ENCODE assay signal across 14 mouse cellular contexts in the genomic region with DNA sequence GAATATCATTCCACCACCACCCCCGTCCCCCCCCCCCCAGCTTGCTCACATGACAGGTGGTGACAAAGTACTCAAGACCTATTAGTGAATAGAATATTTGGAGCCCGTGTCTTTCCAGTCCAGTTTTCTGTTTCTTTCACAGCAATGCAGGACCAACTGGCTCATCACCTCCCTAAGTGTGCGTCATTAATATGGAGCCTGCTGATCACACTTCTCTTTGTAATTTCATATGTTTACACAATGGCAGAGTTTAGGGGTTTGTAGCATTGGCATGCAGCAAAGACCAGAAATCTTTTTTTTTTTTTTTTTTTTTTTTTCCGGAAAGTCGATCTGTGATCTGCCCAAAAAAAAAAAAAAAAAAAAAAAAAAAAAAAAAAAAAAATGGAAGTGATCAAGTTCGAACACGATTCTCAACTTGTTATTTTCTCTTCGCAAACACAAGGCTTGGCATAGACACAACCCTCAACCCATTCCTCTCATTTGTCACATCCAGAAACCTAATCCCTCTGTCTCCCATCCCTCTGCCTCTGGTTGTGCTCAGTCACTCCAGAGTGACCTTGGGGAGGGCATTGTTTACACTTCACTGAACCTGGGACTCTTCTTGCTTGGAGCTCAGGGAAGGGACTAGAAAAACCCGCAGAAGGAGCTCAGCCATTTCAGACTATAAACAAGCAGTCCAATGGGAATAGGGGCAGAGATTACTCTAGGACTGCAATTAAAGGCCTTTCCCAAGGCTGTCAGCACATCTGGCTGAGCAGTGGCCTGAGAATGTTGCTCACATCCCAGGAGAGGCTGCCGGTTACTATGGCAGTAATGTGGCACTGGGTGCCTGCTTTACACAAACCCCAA.
DNase-seq lines count a peak whose midpoint lies in the region; ATAC-seq lines count a peak whose summit lies in the region.
"Had no signal": no experiment of that assay in that cellular context is flagged by ENCODE, and none has a peak within 500 bp of the region (broad histone marks: within the 10 kb centered on the region; RNA-seq: fewer than 3 reads in every experiment).

No protein-coding gene starts in this region.

- H3K9me3 ChIP-seq in intestine, embryonic 15.5 days = no peaks in the 10 kb centered on the region
- H3K9me3 ChIP-seq in intestine, embryonic 16.5 days (ENCODE audit: control insufficient read depth, low read length) = no peaks in the 10 kb centered on the region
- no peaks in the 10 kb centered on the region for H3K9me3 ChIP-seq in kidney, embryonic 14.5 days (ENCODE audit: control insufficient read depth, low read length)
- H3K9me3 ChIP-seq: forebrain, embryonic 15.5 days had no signal

- no peaks in the 10 kb centered on the region for H3K27me3 ChIP-seq in intestine, embryonic 15.5 days (replicated peaks)
- H3K27me3 ChIP-seq in intestine, embryonic 16.5 days (replicated peaks; ENCODE audit: control insufficient read depth, insufficient read depth, low read length) = no peaks in the 10 kb centered on the region
- H3K27me3 ChIP-seq in kidney, embryonic 14.5 days (ENCODE audit: control insufficient read depth, insufficient read depth, low read length) = no peaks in the 10 kb centered on the region
- H3K27me3 ChIP-seq: forebrain, embryonic 15.5 days had no signal

- no peak overlapping the region for H3K4me3 ChIP-seq in intestine, embryonic 15.5 days (replicated peaks)
- H3K4me3 ChIP-seq in intestine, embryonic 16.5 days (ENCODE audit: low read length) = no peak overlapping the region
- H3K4me3 ChIP-seq in kidney, embryonic 14.5 days (ENCODE audit: low read length) = no peak overlapping the region
- H3K4me3 ChIP-seq: forebrain, embryonic 15.5 days; layer of hippocampus, adult 2 months had no signal

- intact Hi-C loops in left cerebral cortex, postnatal 14 days (cut with DNase I) = no loop called here

- 45% methylated on average over 9 of the region's 10 CpGs for WGBS in intestine, embryonic 15.5 days
- WGBS in intestine, embryonic 16.5 days = 52% methylated on average over 9 of the region's 10 CpGs
- WGBS in kidney, embryonic 14.5 days = 30% methylated on average over 8 of the region's 10 CpGs

- H3K36me3 ChIP-seq in intestine, embryonic 15.5 days = no peaks in the 10 kb centered on the region
- no peaks in the 10 kb centered on the region for H3K36me3 ChIP-seq in intestine, embryonic 16.5 days (ENCODE audit: control insufficient read depth, insufficient read depth, low read length)
- H3K36me3 ChIP-seq in kidney, embryonic 14.5 days (ENCODE audit: control insufficient read depth, insufficient read depth, low read length) = no peaks in the 10 kb centered on the region
- H3K36me3 ChIP-seq: forebrain, embryonic 15.5 days had no signal

- H3K9ac ChIP-seq in intestine, embryonic 15.5 days = no peak overlapping the region
- H3K9ac ChIP-seq in intestine, embryonic 16.5 days (ENCODE audit: low read depth, low read length) = no peak overlapping the region
- H3K9ac ChIP-seq in kidney, embryonic 14.5 days (ENCODE audit: low read depth, low read length) = no peak overlapping the region
- H3K9ac ChIP-seq: forebrain, embryonic 15.5 days had no signal

- ATAC-seq in intestine, embryonic 15.5 days = peak; percentile 22; the same call in 1 of the 2 replicates
- ATAC-seq in intestine, embryonic 16.5 days = no peak
- peak; percentile 96 for ATAC-seq in kidney, embryonic 14.5 days (ENCODE audit: low FRiP score, low TSS enrichment)
- no peak for ATAC-seq in erythroid progenitor cell, adult 5-6 weeks (replicated peaks; ENCODE audit: low FRiP score, poor library complexity, severe bottlenecking)
- ATAC-seq: CD4-positive, CD25-positive, alpha-beta regulatory T cell, adult 4 months; forebrain, embryonic 15.5 days had no signal

- H3K27ac ChIP-seq in intestine, embryonic 15.5 days = no peak overlapping the region
- H3K27ac ChIP-seq in intestine, embryonic 16.5 days (ENCODE audit: low read length) = no peak overlapping the region
- H3K27ac ChIP-seq in kidney, embryonic 14.5 days (ENCODE audit: low read depth, low read length) = no peak overlapping the region; the same call in 1 of the 2 replicates
- H3K27ac ChIP-seq: forebrain, embryonic 15.5 days; layer of hippocampus, adult 2 months; macrophage had no signal

- 0 out of 2 replicates have a peak, but pooled peaks cover 3% of the 10 kb centered on the region for H3K4me1 ChIP-seq in intestine, embryonic 15.5 days (replicated peaks)
- peaks cover 7% of the 10 kb centered on the region for H3K4me1 ChIP-seq in intestine, embryonic 16.5 days (ENCODE audit: control insufficient read depth, insufficient read depth, low read length)
- no peaks in the 10 kb centered on the region for H3K4me1 ChIP-seq in kidney, embryonic 14.5 days (ENCODE audit: control insufficient read depth, insufficient read depth, low read length)
- H3K4me1 ChIP-seq: forebrain, embryonic 15.5 days had no signal

- DNase-seq in embryo, embryonic 10 days (ENCODE audit: low spot score) = peak; percentile 30
- peak; percentile 18 for DNase-seq in neural tube, embryonic 10.5 days (ENCODE audit: extremely low spot score, low spot score)
- no peak for DNase-seq in left cerebral cortex, postnatal 14 days (ENCODE audit: low spot score in 2 of 2)
- no peak for DNase-seq in right cerebral cortex, postnatal 36 days (ENCODE audit: low spot score in 2 of 2)
- DNase-seq: cerebellum, postnatal 25 days; right cerebral cortex, adult 18-20 months had no signal

- H3K4me2 ChIP-seq in intestine, embryonic 15.5 days (replicated peaks) = no peak overlapping the region
- H3K4me2 ChIP-seq in intestine, embryonic 16.5 days (ENCODE audit: low read depth, low read length) = no peak overlapping the region
- H3K4me2 ChIP-seq in kidney, embryonic 14.5 days (replicated peaks; ENCODE audit: low read depth, low read length) = no peak overlapping the region
- H3K4me2 ChIP-seq: forebrain, embryonic 15.5 days had no signal

Comparison
In these comparisons a context has a peak if more than half of its experiments do, and no peak if none do; other contexts are left out.
1. ATAC-seq: peak in intestine, embryonic 15.5 days (single experiment) and kidney, embryonic 14.5 days (single experiment); none in intestine, embryonic 16.5 days (single experiment) and erythroid progenitor cell, adult 5-6 weeks (single experiment).
2. DNase-seq: peak in embryo, embryonic 10 days (single experiment) and neural tube, embryonic 10.5 days (single experiment); none in left cerebral cortex, postnatal 14 days (0 of 2) and right cerebral cortex, postnatal 36 days (0 of 2).